Mouse (Mus musculus): ENCODE results near the gene Gm49384. TPM values are rescaled to one million over a fixed set of nuclear protein-coding genes. Genes with fewer than 3 reads are reported as not detected.

Gm49384 gene
- 3.6 and 4.7 TPM in 2 replicates for polyA plus RNA-seq (2012; rRNA removed)

GRCm38 (mm10) chr12:69204052-69204833, at the start of gene Gm49384:
Gm49384 (minus strand) TSS chr12:69204267.

GRCm38 (mm10) chr12:69240876-69241275, 36.8 kb upstream of the Gm49384 start, which contains the start of gene Klhdc1:
Klhdc1 (plus strand) TSS chr12:69241176.

GRCm38 (mm10) chr12:69227776-69228466, 23.9 kb upstream of the Gm49384 start, which contains the start of gene Pole2:
Pole2 (minus strand) TSS chr12:69228195.

GRCm38 (mm10) chr12:69198164-69198535, 5.9 kb downstream of the Gm49384 start, which contains the start of gene Dnaaf2:
Dnaaf2 (minus strand) TSS chr12:69198429.

GRCm38 (mm10) chr12:69196444-69197377, 7.4 kb downstream of the Gm49384 start, which contains the start of gene Gm49383:
Gm49383 (minus strand) TSS chr12:69197104.

GRCm38 (mm10) chr12:69183583-69184308, 20.3 kb downstream of the Gm49384 start, which contains the start of the genes Rpl36al and Mgat2:
Rpl36al (minus strand) TSS chr12:69184083.
Mgat2 (plus strand) TSS chr12:69184157.

GRCm38 (mm10) chr12:69168461-69169106, 35.5 kb downstream of the Gm49384 start, which contains the start of gene Lrr1:
Lrr1 (plus strand) TSS chr12:69168814.

GRCm38 (mm10) chr12:69158765-69159577, 45.1 kb downstream of the Gm49384 start, which contains the start of gene Rps29:
Rps29 (minus strand) TSS chr12:69159186.

Other genes with a start within 250 kb of the Gm49384 start
- 1,966 and 2,188 TPM in 2 replicates for gene Rps29, start 45.1 kb downstream of the Gm49384 start, polyA plus RNA-seq (2012; rRNA removed)
- gene Lrr1, start 35.5 kb downstream of the Gm49384 start, polyA plus RNA-seq (2012; rRNA removed) = 3.0 and 3.4 TPM in 2 replicates
- gene Rpl36al, start 20.2 kb downstream of the Gm49384 start, polyA plus RNA-seq (2012; rRNA removed) = 461 and 465 TPM in 2 replicates
- 20.3 and 20.6 TPM in 2 replicates for gene Mgat2, start 20.1 kb downstream of the Gm49384 start, polyA plus RNA-seq (2012; rRNA removed)
- 2.9 and 4.2 TPM in 2 replicates for gene Gm49383, start 7.2 kb downstream of the Gm49384 start, polyA plus RNA-seq (2012; rRNA removed)
- 4.2 and 4.4 TPM in 2 replicates for gene Dnaaf2, start 5.8 kb downstream of the Gm49384 start, polyA plus RNA-seq (2012; rRNA removed)
- 4.9 and 6.3 TPM in 2 replicates for gene Pole2, start 23.9 kb upstream of the Gm49384 start, polyA plus RNA-seq (2012; rRNA removed)
- 10.8 and 12.7 TPM in 2 replicates for gene Klhdc1, start 36.9 kb upstream of the Gm49384 start, polyA plus RNA-seq (2012; rRNA removed)
- 200 and 210 TPM in 2 replicates for gene Klhdc2, start 92.4 kb upstream of the Gm49384 start, polyA plus RNA-seq (2012; rRNA removed)
- gene Nemf, start 152.9 kb upstream of the Gm49384 start, polyA plus RNA-seq (2012; rRNA removed) = 34.9 and 36.3 TPM in 2 replicates
- gene Arf6, start 167.9 kb upstream of the Gm49384 start, polyA plus RNA-seq (2012; rRNA removed) = 61.7 and 62.6 TPM in 2 replicates
- 0.20 and 0.30 TPM in 2 replicates for gene Gm9887, start 168.2 kb upstream of the Gm49384 start, polyA plus RNA-seq (2012; rRNA removed)

All from central nervous system, embryonic 18 days (tissue).